14 mouse cellular contexts compared by ENCODE assay signal in genomic region chr4:103621586-103621985, GRCm38 (mm10). TPM values are rescaled to one million over a fixed set of nuclear protein-coding genes. Genes with fewer than 3 reads are reported as not detected.
DNase-seq lines count a peak whose midpoint lies in the region; ATAC-seq and TF ChIP-seq lines count a peak whose summit lies in the region.
"Had no signal": no experiment of that assay in that cellular context is flagged by ENCODE, and none has a peak within 500 bp of the region (broad histone marks: within the 10 kb centered on the region; RNA-seq: fewer than 3 reads in every experiment).

No protein-coding gene starts in this region.

- H3K27ac ChIP-seq in kidney, embryonic 16.5 days (ENCODE audit: low read length) = no peak overlapping the region
- H3K27ac ChIP-seq in limb, embryonic 13.5 days = no peak overlapping the region
- H3K27ac ChIP-seq in olfactory bulb, adult 2 months (ENCODE audit: insufficient read depth, low read depth, low read length) = no peak overlapping the region
- H3K27ac ChIP-seq: embryonic facial prominence, embryonic 15.5 days; heart, embryonic 13.5 days had no signal

- peaks cover 48% of the 10 kb centered on the region for H3K27me3 ChIP-seq in kidney, embryonic 16.5 days (ENCODE audit: insufficient read depth, low read length)
- peaks cover 71% of the 10 kb centered on the region for H3K27me3 ChIP-seq in limb, embryonic 13.5 days

- H3K36me3 ChIP-seq in kidney, embryonic 16.5 days (ENCODE audit: insufficient read depth, low read length) = no peaks in the 10 kb centered on the region
- no peaks in the 10 kb centered on the region for H3K36me3 ChIP-seq in limb, embryonic 13.5 days
- H3K36me3 ChIP-seq: embryonic facial prominence, embryonic 15.5 days; heart, embryonic 13.5 days had no signal

- no peak for DNase-seq in kidney, postnatal 14 days
- DNase-seq in right cerebral cortex, postnatal 4 days = peak; percentile 20
- no peak for DNase-seq in right cerebral cortex, adult 2 months (ENCODE audit: low spot score in 2 of 2)
- no peak for DNase-seq in T-cell, adult 2 months (ENCODE audit: low spot score)
- no peak for DNase-seq in urinary bladder, postnatal 14 days (ENCODE audit: low spot score)
- DNase-seq: gastrocnemius, postnatal 25 days; kidney, adult 8-10 months; thymus, adult 2 months had no signal

- 5% methylated on average over 5 of the region's 5 CpGs for WGBS in kidney, embryonic 16.5 days
- 12% methylated on average over 5 of the region's 5 CpGs for WGBS in limb, embryonic 13.5 days
- WGBS in olfactory bulb, adult 2 months = 27% methylated on average over 5 of the region's 5 CpGs

- peak overlapping the region; percentile 70 for H3K4me2 ChIP-seq in kidney, embryonic 16.5 days (replicated peaks; ENCODE audit: low read depth, low read length)
- peak overlapping the region; percentile 71; the same call in 1 of the 2 replicates for H3K4me2 ChIP-seq in limb, embryonic 13.5 days (replicated peaks)
- H3K4me2 ChIP-seq: heart, embryonic 13.5 days; liver, embryonic 11.5 days had no signal

- H3K4me3 ChIP-seq in kidney, embryonic 16.5 days (ENCODE audit: low read length) = no peak overlapping the region
- no peak overlapping the region for H3K4me3 ChIP-seq in limb, embryonic 13.5 days
- peak overlapping the region; percentile 67 for H3K4me3 ChIP-seq in olfactory bulb, adult 2 months (ENCODE audit: insufficient read depth, low read depth, low read length)
- H3K4me3 ChIP-seq: embryonic facial prominence, embryonic 15.5 days; heart, embryonic 13.5 days had no signal

- no peaks in the 10 kb centered on the region; the same call in 1 of the 2 replicates for H3K4me1 ChIP-seq in kidney, embryonic 16.5 days (ENCODE audit: insufficient read depth, low read length)
- peaks cover 14% of the 10 kb centered on the region for H3K4me1 ChIP-seq in limb, embryonic 13.5 days
- peaks cover 7% of the 10 kb centered on the region for H3K4me1 ChIP-seq in olfactory bulb, adult 2 months (ENCODE audit: control insufficient read depth, insufficient read depth, low read length)

- no peak for TF ChIP-seq POLR2A in olfactory bulb, adult 2 months (IDR thresholded peaks at IDR 0.05; ENCODE audit: insufficient read depth, low read depth, low read length)

- TF ChIP-seq CTCF in olfactory bulb, adult 2 months (IDR thresholded peaks at IDR 0.05; ENCODE audit: insufficient read depth, low read depth, low read length) = no peak

- peak; percentile 61; the same call in 1 of the 2 replicates for ATAC-seq in kidney, embryonic 16.5 days (ENCODE audit: low FRiP score, low TSS enrichment)
- ATAC-seq in limb, embryonic 13.5 days (ENCODE audit: low FRiP score, low read depth) = no peak

- no peak overlapping the region for H3K9ac ChIP-seq in kidney, embryonic 16.5 days (replicated peaks; ENCODE audit: low read length)
- no peak overlapping the region for H3K9ac ChIP-seq in limb, embryonic 13.5 days
- H3K9ac ChIP-seq: embryonic facial prominence, embryonic 15.5 days; heart, embryonic 13.5 days had no signal

- H3K9me3 ChIP-seq in kidney, embryonic 16.5 days (ENCODE audit: low read length) = no peaks in the 10 kb centered on the region
- no peaks in the 10 kb centered on the region for H3K9me3 ChIP-seq in limb, embryonic 13.5 days
- H3K9me3 ChIP-seq: embryonic facial prominence, embryonic 15.5 days; heart, embryonic 13.5 days had no signal

RNA-seq across cellular contexts. Expression of gene Dab1, which starts 2.4 kb away (rescaled TPM):
- 20.6 and 23.2 TPM in 2 replicates for polyA plus RNA-seq in kidney, embryonic 16.5 days (2015; fragmentation: Nextera tagmentation; extraction: Ambion mirVana)
- polyA plus RNA-seq in limb, embryonic 13.5 days (2015; fragmentation: Nextera tagmentation; extraction: Ambion mirVana) = 24.7 TPM in 2 replicates
- not detected in 2 replicates for polyA plus RNA-seq in olfactory bulb, adult 2 months (2012; ENCODE audit: insufficient read depth, insufficient read length, low replicate concordance, missing spikeins)
